Mouse (Mus musculus) midbrain, embryonic 15.5 days (tissue): ENCODE measurements around the gene Gpatch8. TPM values are rescaled to one million over a fixed set of nuclear protein-coding genes. Genes with fewer than 3 reads are reported as not detected.

Experiments used
- ATAC-seq: fragments of 200-750 bp; cut with Nextera tagmentation; replicated peaks from 2 replicates; pipeline ENCODE4 v1.8.0; 2017; ENCODE audit warnings: moderate TSS enrichment
- H3K27ac ChIP-seq: fragments of 300-500 bp; sonication (generic); 2 replicates; pipeline ENCODE4 v1.5.1; 2015; ENCODE audit warnings: mild to moderate bottlenecking, inconsistent platforms
- H3K27me3 ChIP-seq: fragments of 300-500 bp; sonication (generic); replicated peaks from 2 replicates; pipeline ENCODE4 v1.6.1; 2015; ENCODE audit warnings: inconsistent platforms
- H3K36me3 ChIP-seq: fragments of 300-500 bp; sonication (generic); replicated peaks from 2 replicates; pipeline ENCODE4 v1.6.1; 2015; ENCODE audit warnings: inconsistent platforms
- H3K4me1 ChIP-seq: fragments of 300-500 bp; sonication (generic); 2 replicates; pipeline ENCODE4 v1.6.1; 2015; ENCODE audit warnings: inconsistent platforms
- H3K4me2 ChIP-seq: fragments of 300-500 bp; sonication (generic); 2 replicates; pipeline ENCODE4 v1.6.1; 2015; ENCODE audit warnings: inconsistent platforms, mild to moderate bottlenecking, moderate library complexity
- H3K4me3 ChIP-seq: fragments of 300-500 bp; sonication (generic); 2 replicates; pipeline ENCODE4 v1.5.1; 2015; ENCODE audit warnings: mild to moderate bottlenecking, inconsistent platforms
- H3K9ac ChIP-seq: fragments of 300-500 bp; sonication (generic); 2 replicates; pipeline ENCODE4 v1.6.1; 2015; ENCODE audit warnings: mild to moderate bottlenecking, inconsistent platforms
- H3K9me3 ChIP-seq: fragments of 300-500 bp; sonication (generic); 2 replicates; pipeline ENCODE4 v1.6.1; 2016; ENCODE audit warnings: inconsistent platforms
- WGBS: fragments of 180-500 bp; shearing (Covaris S2); methylation state at CpG from one replicate; pipeline ENCODE4 v1.1.7; 2015; ENCODE audit warnings: mixed read lengths; 5-methylcytosine and 5-hydroxymethylcytosine counted together
- polyA plus RNA-seq: library from polyadenylated mRNA; unstranded; fragments of >200 nt; fragmentation: Nextera tagmentation; extraction: Ambion mirVana; gene quantifications from 2 replicates; pipeline ENCODE4 v1.2.1, GENCODE M21; 2015

Gene Gpatch8
- polyA plus RNA-seq, 1 experiment from 2014 or later, result 76.4 TPM

DNA sequence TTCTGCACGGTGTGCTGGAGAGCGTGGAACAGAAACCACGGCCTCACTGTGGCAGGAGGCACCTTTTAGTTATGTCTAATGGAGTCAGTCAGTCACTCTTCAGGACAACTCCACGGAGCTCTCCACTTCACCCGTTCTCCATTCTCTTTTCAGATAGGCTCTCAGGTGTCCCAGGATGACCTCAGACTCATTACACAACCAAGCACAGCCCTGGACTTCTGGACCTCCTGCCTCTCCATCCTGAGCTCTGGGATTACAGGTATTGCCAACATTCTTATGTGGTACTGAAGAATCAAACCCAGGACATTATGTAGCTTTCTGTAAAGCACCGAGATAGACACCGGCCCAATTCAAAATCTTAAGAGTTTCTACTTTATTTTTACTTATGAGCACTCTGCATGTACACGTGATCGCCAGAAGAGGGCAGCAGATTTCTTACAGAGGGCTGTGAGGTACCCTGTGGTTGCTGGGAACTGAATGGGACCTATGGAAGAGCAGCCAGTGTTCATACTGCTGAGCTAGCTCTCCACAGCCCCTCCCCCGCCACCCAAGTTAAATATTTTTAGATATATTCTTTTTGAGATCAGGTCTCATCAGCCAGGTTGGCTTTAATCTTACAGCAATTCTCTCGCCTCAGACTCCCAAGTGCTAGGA is 69.3 kb downstream of the Gpatch8 start:
- ATAC-seq, result peak; percentile 77; the same call in 1 of the 2 replicates

DNA sequence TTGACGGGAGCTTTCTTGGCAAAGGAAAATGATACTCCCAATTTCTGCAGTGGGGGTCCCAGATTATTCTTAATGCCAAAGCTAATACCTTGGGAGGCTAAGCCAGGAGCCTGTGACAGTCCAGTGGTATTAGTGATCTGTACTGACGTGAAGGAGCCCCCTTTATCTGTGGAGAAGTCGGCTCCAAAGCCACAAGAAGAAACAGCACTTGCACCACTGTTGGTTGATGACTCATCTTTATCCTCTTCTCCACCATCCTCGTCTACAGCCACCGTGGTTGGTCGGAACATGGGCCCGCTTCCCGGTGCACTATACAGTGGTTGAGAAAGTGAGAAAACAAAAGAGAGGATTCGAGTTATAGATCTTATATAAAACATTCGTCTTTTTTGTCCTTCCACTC is 74.4 kb downstream of the Gpatch8 start:
- no peak for ATAC-seq
- Histone ChIP-seq H3K27ac (no peak overlapping the region), H3K9ac (no peak overlapping the region), H3K9me3 (no peaks in the 10 kb centered on the region), H3K4me2 (no peak overlapping the region), H3K4me3 (no peak overlapping the region), H3K36me3 (peaks cover 56% of the 10 kb centered on the region), H3K27me3 (no peaks in the 10 kb centered on the region), H3K4me1 (no peaks in the 10 kb centered on the region)
- 95% methylated on average over 10 of the region's 10 CpGs for WGBS

More for the DNA sequence above, 69.3 kb downstream of the Gpatch8 start:
- Histone ChIP-seq H3K4me1 (no peaks in the 10 kb centered on the region), H3K9ac (no peak overlapping the region), H3K36me3 (peaks cover 23% of the 10 kb centered on the region), H3K9me3 (no peaks in the 10 kb centered on the region), H3K4me3 (no peak overlapping the region), H3K27me3 (no peaks in the 10 kb centered on the region), H3K27ac (no peak overlapping the region), H3K4me2 (no peak overlapping the region)
- 73% methylated on average over 11 of the region's 11 CpGs for WGBS

DNA sequence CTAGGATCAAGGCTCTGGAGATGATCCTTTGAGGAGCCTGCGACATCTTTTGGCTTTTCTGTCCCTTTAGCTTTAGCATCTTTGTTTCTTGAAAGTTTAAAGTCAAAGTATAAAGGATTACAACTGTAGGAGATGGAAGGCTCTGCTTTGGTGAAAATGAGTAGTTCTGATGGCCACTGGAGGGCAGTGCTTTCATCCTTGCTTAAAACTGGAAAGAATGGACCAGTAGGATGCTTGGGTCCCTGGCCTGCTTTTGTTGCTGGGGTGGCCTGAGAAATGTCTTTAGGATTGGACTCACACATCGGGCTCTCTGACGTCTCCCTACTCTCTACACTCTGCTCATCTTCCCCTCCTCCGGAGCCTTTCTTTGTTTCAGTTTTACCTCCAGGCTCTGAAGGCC is 75.3 kb downstream of the Gpatch8 start:
- no peaks in the 10 kb centered on the region for H3K4me1 ChIP-seq
- ATAC-seq, result no peak
- no peak overlapping the region for H3K4me2 ChIP-seq
- H3K27me3 ChIP-seq, result no peaks in the 10 kb centered on the region
- no peak overlapping the region for H3K9ac ChIP-seq
- H3K4me3 ChIP-seq, result no peak overlapping the region
- no peak overlapping the region for H3K27ac ChIP-seq
- 88% methylated on average over 4 of the region's 4 CpGs for WGBS
- H3K9me3 ChIP-seq, result no peaks in the 10 kb centered on the region
- peaks cover 48% of the 10 kb centered on the region for H3K36me3 ChIP-seq

DNA sequence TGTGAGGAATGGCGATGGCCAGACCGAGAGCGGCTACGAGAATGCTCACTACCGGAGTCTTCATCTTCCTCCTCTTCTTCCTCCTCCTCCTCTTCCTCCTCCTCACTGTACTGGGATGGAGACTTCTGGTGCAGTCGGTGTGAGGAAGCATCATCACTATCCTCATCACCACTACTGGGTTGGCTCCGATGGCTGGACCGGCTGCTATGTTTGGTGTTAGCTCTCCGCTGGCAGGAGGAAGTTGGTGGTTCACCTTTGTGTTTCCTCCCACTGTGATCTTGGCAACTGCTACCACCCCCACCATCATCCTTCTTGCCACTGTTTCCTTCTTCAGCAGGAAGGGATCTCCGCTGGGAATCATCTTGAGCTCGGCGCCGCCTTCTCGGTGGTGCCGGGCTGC is 76.1 kb downstream of the Gpatch8 start:
- H3K27ac ChIP-seq, result no peak overlapping the region
- no peaks in the 10 kb centered on the region for H3K27me3 ChIP-seq
- H3K4me3 ChIP-seq, result no peak overlapping the region
- H3K9me3 ChIP-seq, result no peaks in the 10 kb centered on the region
- H3K36me3 ChIP-seq, result peaks cover 43% of the 10 kb centered on the region
- H3K4me1 ChIP-seq, result no peaks in the 10 kb centered on the region
- WGBS, result 94% methylated on average over 15 of the region's 15 CpGs
- ATAC-seq, result no peak
- no peak overlapping the region for H3K4me2 ChIP-seq
- H3K9ac ChIP-seq, result no peak overlapping the region

DNA sequence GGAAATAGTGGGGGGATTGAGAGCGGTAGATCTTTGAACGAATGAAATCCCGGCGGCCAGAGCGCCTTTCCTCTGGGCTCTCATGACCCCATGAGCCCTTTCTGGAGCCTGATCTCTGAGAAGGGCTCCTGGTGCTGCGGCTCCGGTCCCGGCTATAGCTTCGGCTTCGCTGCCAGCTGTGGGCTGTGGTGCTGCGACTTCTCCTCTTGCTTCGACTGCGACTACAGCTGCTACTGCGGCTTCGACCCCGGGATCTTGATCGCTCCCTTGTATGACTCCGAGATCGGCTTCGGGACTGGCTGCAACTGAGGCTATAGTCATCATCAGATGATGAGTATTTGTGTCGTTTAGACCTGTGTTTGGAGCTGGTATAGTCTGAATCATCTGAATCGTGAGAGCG is 76.6 kb downstream of the Gpatch8 start:
- Histone ChIP-seq H3K4me2 (no peak overlapping the region), H3K36me3 (peaks cover 43% of the 10 kb centered on the region), H3K4me3 (no peak overlapping the region), H3K27ac (no peak overlapping the region), H3K9ac (no peak overlapping the region), H3K4me1 (no peaks in the 10 kb centered on the region), H3K9me3 (no peaks in the 10 kb centered on the region), H3K27me3 (no peaks in the 10 kb centered on the region)
- ATAC-seq, result no peak
- WGBS, result 97% methylated on average over 23 of the region's 23 CpGs

DNA sequence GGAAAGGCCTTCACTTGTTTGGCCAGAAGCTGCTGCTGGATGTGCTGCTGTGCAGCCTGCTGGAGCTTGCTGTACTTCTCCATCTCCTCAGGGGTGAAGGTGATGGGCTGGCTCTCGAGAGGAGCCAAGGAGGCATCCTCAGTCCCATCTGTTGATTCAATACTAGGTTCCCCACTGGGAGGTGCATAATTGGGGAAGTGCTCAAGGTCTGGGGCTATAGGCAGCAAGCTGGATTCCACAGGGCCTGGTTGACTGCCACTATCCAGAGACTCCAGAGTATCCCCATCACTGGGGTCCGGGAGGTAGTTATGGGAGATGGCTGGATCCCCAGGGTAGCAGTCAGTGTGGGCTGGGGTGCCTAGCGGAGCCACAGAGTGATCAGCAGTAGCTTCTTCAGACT is 77.5 kb downstream of the Gpatch8 start:
- ATAC-seq, result no peak

DNA sequence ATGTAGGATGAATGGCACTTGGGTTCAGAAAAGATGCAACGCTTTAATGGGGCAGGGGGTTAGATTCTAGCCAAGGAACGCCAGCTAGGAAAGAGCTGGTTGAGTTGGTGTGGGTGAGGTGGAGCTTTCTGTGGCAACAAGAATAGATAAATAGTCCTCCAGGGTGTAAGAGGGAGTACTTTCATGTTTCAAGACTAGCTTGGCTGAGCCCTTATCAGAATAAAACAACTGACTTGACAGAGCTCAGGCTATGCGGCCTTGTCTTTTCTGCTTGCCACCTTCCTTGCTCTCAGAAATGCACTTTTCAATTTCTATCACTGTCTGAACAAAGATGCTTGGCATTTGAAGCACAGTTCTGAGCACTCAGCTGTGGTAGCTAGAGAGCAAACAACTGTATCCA is 81.2 kb downstream of the Gpatch8 start:
- Histone ChIP-seq H3K27ac (no peak overlapping the region), H3K4me1 (no peaks in the 10 kb centered on the region), H3K4me3 (no peak overlapping the region), H3K4me2 (no peak overlapping the region), H3K9me3 (no peaks in the 10 kb centered on the region), H3K9ac (no peak overlapping the region), H3K36me3 (peaks cover 18% of the 10 kb centered on the region), H3K27me3 (no peaks in the 10 kb centered on the region)
- ATAC-seq, result no peak
- WGBS, result 97% methylated on average over 3 of the region's 3 CpGs

More for the DNA sequence above, 77.5 kb downstream of the Gpatch8 start:
- WGBS, result 79% methylated on average over 3 of the region's 3 CpGs
- no peak overlapping the region for H3K27ac ChIP-seq
- no peak overlapping the region for H3K9ac ChIP-seq
- H3K4me2 ChIP-seq, result no peak overlapping the region
- H3K4me3 ChIP-seq, result no peak overlapping the region
- peaks cover 43% of the 10 kb centered on the region for H3K36me3 ChIP-seq
- H3K9me3 ChIP-seq, result no peaks in the 10 kb centered on the region
- no peaks in the 10 kb centered on the region for H3K4me1 ChIP-seq
- no peaks in the 10 kb centered on the region for H3K27me3 ChIP-seq

DNA sequence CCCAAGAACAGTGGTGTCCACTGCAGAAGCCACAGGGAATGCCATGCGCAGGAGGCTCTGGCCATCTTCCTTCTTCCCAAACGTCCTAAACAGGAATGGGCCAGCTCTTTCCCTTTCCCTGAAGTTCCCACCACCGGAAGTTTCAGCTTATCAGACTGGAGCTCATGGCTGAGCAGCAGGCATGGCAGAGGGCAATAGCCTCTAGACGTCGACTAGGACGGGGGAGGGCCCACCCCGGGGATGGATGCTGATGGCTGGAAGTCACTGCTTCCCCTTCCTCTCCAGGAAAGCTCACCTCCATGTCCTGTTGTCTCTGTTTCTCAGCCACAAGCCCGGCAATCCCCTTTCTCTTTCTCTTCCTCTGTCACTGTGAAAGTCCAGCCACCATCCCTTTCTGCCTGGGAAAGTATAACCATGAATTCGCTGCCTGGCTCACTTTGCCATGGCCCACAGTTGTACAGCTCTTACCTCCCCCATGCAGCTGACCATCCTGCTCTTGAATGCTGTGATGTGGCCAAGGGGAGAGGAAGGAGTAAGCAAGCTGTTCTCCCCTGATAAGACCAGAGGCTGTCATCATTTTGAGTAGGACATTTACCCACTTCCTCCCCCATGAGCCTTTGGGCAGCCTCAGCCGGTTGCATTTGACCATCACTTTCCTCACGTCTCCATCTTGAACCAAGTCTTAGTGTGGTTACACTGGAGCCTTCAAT is 86.4 kb downstream of the Gpatch8 start, which contains the start of gene Itga2b:
TSS of gene Itga2b (minus strand) at position 475 of the 710 bp plus-strand sequence.
- H3K9ac ChIP-seq, result no peak within 1 kb of the TSS
- H3K27ac ChIP-seq, result no peak within 1 kb of the TSS
- ATAC-seq, result no peak
- H3K36me3 ChIP-seq, result no peaks in the 10 kb centered on the region; the same call in 1 of the 2 replicates
- WGBS, result 75% methylated on average over 11 of the region's 11 CpGs
- no peak within 1 kb of the TSS for H3K4me2 ChIP-seq
- no peaks in the 10 kb centered on the region for H3K27me3 ChIP-seq
- peaks cover 21% of the 10 kb centered on the region for H3K4me1 ChIP-seq
- H3K4me3 ChIP-seq, result no peak within 1 kb of the TSS
- H3K9me3 ChIP-seq, result no peaks in the 10 kb centered on the region

DNA sequence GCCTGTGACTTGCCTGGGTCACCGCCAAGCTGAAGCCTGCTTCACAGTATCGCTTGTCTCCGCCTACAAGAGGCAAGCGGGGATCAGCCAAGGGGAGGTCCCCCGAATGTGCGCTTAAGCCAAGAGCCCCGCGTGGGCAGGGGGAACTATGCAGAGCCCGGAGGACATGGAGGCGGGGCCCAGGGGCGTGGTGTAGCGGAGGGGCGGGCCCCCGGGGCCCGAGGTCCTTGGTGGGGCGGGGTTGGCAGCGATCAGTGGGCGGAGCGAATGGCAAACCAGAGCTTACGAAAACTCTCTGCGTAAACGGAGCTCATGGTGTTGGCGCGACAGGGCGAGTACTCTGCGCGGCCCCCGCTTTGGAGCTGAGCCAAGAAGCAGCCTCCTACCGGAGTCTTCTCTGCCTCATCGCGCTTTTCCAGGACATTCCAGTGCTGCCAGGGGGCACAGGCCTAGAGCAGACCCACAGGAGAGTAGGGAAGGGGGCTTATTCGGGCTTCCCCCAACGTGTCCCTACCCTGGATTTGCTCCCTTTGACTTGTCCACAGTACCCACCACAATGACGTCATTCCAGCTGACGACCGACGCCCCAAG is 89.1 kb downstream of the Gpatch8 start:
- Histone ChIP-seq H3K36me3 (no peaks in the 10 kb centered on the region), H3K4me2 (peak overlapping the region; percentile 95), H3K27ac (peak overlapping the region; percentile 60; the same call in 1 of the 2 replicates), H3K27me3 (no peaks in the 10 kb centered on the region), H3K9me3 (no peaks in the 10 kb centered on the region), H3K4me1 (peaks cover 21% of the 10 kb centered on the region), H3K4me3 (peak overlapping the region; percentile 45), H3K9ac (peak overlapping the region; percentile 53)
- under 1% methylated on average over 37 of the region's 37 CpGs for WGBS
- peak; percentile 88 for ATAC-seq

DNA sequence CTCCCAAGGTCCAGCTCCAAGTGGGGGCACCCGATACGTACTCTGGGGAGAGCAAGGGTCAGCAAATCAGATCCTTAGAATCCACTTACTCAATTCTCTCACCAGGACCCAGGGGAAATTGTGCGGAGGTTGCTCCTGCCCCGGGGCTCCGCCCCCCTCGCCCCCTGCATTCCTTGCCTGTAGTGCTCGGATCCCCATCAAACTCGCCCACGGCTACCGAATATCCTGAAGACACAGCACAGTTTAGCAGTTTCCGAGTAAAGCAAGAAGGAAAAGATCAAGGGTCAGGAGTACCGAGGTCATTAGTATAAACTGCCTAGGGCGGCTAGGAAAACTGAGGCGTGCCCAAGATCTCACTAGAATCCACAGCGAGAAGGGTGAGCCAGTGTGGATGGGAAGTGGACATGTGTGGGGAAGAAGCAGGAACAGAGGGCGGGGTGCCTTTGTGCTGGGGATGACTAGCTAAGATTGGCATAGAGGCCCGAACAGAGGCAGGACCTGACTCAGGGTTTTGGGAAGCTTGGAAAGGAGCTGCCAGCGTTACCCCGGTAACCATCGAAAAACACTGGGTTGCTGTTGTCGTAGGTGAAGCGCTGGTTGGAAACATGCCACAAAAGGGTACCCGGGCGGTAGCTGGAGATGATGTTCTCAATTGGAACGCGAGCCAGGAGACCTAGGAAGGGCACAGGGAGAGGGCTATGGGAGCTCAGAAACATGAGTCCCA is 90.3 kb downstream of the Gpatch8 start:
- peak overlapping the region; percentile 10; the same call in 1 of the 2 replicates for H3K4me2 ChIP-seq
- no peak overlapping the region for H3K27ac ChIP-seq
- peaks cover 21% of the 10 kb centered on the region for H3K4me1 ChIP-seq
- H3K9me3 ChIP-seq, result no peaks in the 10 kb centered on the region
- H3K4me3 ChIP-seq, result no peak overlapping the region
- no peak for ATAC-seq
- H3K9ac ChIP-seq, result no peak overlapping the region
- H3K36me3 ChIP-seq, result no peaks in the 10 kb centered on the region
- no peaks in the 10 kb centered on the region for H3K27me3 ChIP-seq
- 10% methylated on average over 26 of the region's 26 CpGs for WGBS

DNA sequence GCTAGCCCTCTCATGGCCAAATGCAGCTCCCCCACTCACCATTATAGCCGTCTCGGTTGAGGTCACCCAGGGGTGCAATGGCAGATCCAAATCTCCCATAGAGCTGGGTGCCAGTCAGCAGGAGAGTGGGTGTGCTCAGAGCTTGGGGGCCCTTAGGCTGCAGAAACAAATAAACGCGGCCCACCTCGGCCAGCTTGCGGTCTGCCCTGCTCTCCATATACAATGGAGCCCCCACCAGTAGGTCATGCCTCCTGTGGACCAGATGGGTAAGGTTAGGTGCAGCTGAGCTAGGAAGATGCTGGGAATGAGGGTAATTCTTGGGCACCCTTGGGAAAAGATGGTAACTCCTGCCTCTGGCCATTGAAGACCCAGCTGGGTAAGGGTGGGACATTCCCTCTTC is 91.3 kb downstream of the Gpatch8 start:
- H3K36me3 ChIP-seq, result no peaks in the 10 kb centered on the region
- ATAC-seq, result no peak
- H3K9ac ChIP-seq, result no peak overlapping the region
- H3K9me3 ChIP-seq, result no peaks in the 10 kb centered on the region
- H3K27me3 ChIP-seq, result no peaks in the 10 kb centered on the region
- whole genome bisulfite sequencing, result 94% methylated on average over 6 of the region's 6 CpGs
- no peak overlapping the region for H3K4me2 ChIP-seq
- H3K4me1 ChIP-seq, result peaks cover 21% of the 10 kb centered on the region
- H3K27ac ChIP-seq, result no peak overlapping the region
- H3K4me3 ChIP-seq, result no peak overlapping the region

DNA sequence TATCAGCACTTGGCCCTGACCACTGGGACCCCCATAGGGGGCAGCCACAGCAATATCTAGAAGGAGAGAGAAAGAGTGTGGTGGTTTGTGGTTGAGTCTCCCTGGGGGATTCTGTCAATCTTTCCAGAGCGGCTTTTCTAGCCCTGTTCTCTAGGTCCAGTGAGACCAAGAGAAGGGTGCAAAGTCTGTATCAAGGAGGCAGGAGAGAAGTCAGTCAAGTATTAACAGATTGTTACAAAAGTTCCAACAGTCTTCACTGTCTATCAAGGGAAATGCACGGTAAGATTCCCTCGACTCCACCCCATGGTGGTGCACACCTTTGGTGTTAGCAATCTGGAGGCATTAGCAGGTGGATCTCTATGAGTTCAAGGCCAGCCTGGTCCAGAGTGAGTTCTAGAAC is 94.4 kb downstream of the Gpatch8 start:
- peaks cover 10% of the 10 kb centered on the region for H3K4me1 ChIP-seq
- no peaks in the 10 kb centered on the region for H3K9me3 ChIP-seq
- H3K27ac ChIP-seq, result no peak overlapping the region
- H3K4me2 ChIP-seq, result no peak overlapping the region
- 92% methylated on average over 3 of the region's 3 CpGs for WGBS
- H3K4me3 ChIP-seq, result no peak overlapping the region
- H3K27me3 ChIP-seq, result peaks cover 7% of the 10 kb centered on the region; the same call in 1 of the 2 replicates
- H3K9ac ChIP-seq, result no peak overlapping the region
- H3K36me3 ChIP-seq, result no peaks in the 10 kb centered on the region
- no peak for ATAC-seq
